Mouse (Mus musculus) frontal cortex, postnatal 36 days (tissue): Measurements from ENCODE around the gene Mcrs1.

Experiments
- DNase-seq, 2 experiments: peaks; one replicate each; pipeline ENCODE4 v3.0.0; 2022; ENCODE audit warnings: low spot score in 2 of 2

The Mcrs1 gene

GRCm38 (mm10) chr15:99213183-99213582 is 38.6 kb downstream of the Mcrs1 start:
- no peak for DNase-seq

GRCm38 (mm10) chr15:99205959-99206358 is 45.8 kb downstream of the Mcrs1 start:
- DNase-seq, result no peak

GRCm38 (mm10) chr15:99198761-99199160 is 53.0 kb downstream of the Mcrs1 start:
- peak in 1 of 2 experiments; percentile 35 for DNase-seq

- no peak for DNase-seq
Observed at GRCm38 (mm10) chr15:99195043-99195442, 56.7 kb downstream of the Mcrs1 start.

DNA sequence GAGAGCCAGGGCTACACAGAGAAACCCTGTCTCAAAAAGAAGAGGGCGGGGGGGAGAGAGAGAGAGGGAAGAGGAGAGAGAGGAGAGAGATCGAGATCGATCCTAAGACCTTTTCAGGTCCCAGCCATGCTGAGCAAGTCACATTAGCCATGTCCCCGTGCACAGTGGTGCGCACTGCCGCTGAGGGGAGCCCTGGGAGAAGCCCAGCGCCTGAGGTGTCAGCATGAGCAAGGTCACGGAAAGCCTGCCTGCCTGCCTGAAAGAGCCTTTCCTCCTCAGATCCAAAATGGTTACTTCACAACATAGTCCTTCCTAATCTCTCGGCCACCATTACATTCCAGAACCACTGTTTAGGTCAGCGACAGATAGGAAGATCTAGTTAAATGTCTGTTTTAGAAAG is 57.4 kb downstream of the Mcrs1 start:
- no peak for DNase-seq
